Mouse (Mus musculus) MEL (cell line): Measurements from ENCODE around the gene Tra2b. TPM values are rescaled to one million over a fixed set of nuclear protein-coding genes. Genes with fewer than 3 reads are reported as not detected.
A peak's percentile ranks its signal among the peaks of the same experiment; 100 is the strongest.

Experiments used
- DNase-seq: peaks from one replicate; pipeline ENCODE4 v3.0.0; 2011; ENCODE audit warnings: low read depth, low spot score
- H3K27ac ChIP-seq: 2 replicates; pipeline ENCODE4 v1.5.1; 2012; ENCODE audit warnings: low read depth, mild to moderate bottlenecking, control low read depth, low read length, moderate library complexity; ENCODE audit not compliant: control insufficient read depth
- H3K27me3 ChIP-seq, 2 experiments: fragments of 150-350 bp in 1 of 2; sonication (generic) in 1 of 2; 2 replicates each; pipeline ENCODE4 v1.6.1; 2012; ENCODE audit warnings: low read length in 2 of 2, mild to moderate bottlenecking in 2 of 2, improper control_type of control experiment in 1 of 2, moderate library complexity in 1 of 2; ENCODE audit not compliant: insufficient read depth in 2 of 2, control insufficient read depth in 1 of 2
- H3K36me3 ChIP-seq, 2 experiments: 2 replicates each; pipeline ENCODE4 v1.6.1; 2012 to 2014; ENCODE audit warnings: low read length in 2 of 2, improper control_type of control experiment in 1 of 2, inconsistent platforms in 1 of 2, mild to moderate bottlenecking in 1 of 2; ENCODE audit not compliant: insufficient read depth in 2 of 2, control insufficient read depth in 1 of 2
- H3K4me1 ChIP-seq, 2 experiments: fragments of 150-350 bp in 1 of 2; sonication (generic) in 1 of 2; 2 replicates each; pipeline ENCODE4 v1.6.1; 2012; ENCODE audit warnings: low read length in 2 of 2, improper control_type of control experiment in 1 of 2, mild to moderate bottlenecking in 1 of 2; ENCODE audit not compliant: insufficient read depth in 2 of 2, control insufficient read depth in 1 of 2
- H3K4me3 ChIP-seq, 2 experiments: fragments of 150-350 bp in 1 of 2; sonication (generic) in 1 of 2; 2 replicates each; pipeline ENCODE4 v1.5.1; 2012; ENCODE audit warnings: low read depth in 2 of 2, low read length in 2 of 2, mild to moderate bottlenecking in 2 of 2, moderate library complexity in 2 of 2, control low read depth in 1 of 2, improper control_type of control experiment in 1 of 2; ENCODE audit not compliant: control insufficient read depth in 1 of 2, insufficient read depth in 1 of 2
- H3K79me2 ChIP-seq: 2 replicates; pipeline ENCODE4 v1.6.1; 2012; ENCODE audit warnings: mild to moderate bottlenecking, low read length, moderate library complexity; ENCODE audit not compliant: control insufficient read depth, poor library complexity, insufficient read depth
- H3K9ac ChIP-seq: 2 replicates; pipeline ENCODE4 v1.6.1; 2012; ENCODE audit warnings: low read depth, mild to moderate bottlenecking, control low read depth, low read length, moderate library complexity; ENCODE audit not compliant: control insufficient read depth, poor library complexity, severe bottlenecking
- H3K9me3 ChIP-seq: fragments of 150-350 bp; sonication (generic); replicated peaks from 2 replicates; pipeline ENCODE4 v1.6.1; 2012; ENCODE audit warnings: mild to moderate bottlenecking, low read length, improper control_type of control experiment, moderate library complexity; ENCODE audit not compliant: insufficient read depth
- BHLHE40 ChIP-seq: IDR thresholded peaks from 2 replicates; pipeline ENCODE4 v1.6.1; 2012; ENCODE audit warnings: low read depth, mild to moderate bottlenecking, inconsistent platforms, low read length, improper control_type of control experiment, borderline replicate concordance
- CHD1 ChIP-seq: IDR thresholded peaks from 2 replicates; pipeline ENCODE4 v1.6.1; 2012; ENCODE audit warnings: low read depth, mild to moderate bottlenecking, inconsistent platforms, low read length, improper control_type of control experiment
- CHD2 ChIP-seq: IDR thresholded peaks from 2 replicates; pipeline ENCODE4 v1.6.1; 2011; ENCODE audit warnings: low read length, improper control_type of control experiment
- E2F4 ChIP-seq: IDR thresholded peaks from 2 replicates; pipeline ENCODE4 v1.6.1; 2011; ENCODE audit warnings: low read depth, low read length, improper control_type of control experiment, borderline replicate concordance
- ELF1 ChIP-seq: IDR thresholded peaks from 2 replicates; pipeline ENCODE4 v1.6.1; 2014; ENCODE audit warnings: low read depth, mild to moderate bottlenecking, inconsistent platforms, low read length, improper control_type of control experiment, moderate library complexity
- ETS1 ChIP-seq: IDR thresholded peaks from 2 replicates; pipeline ENCODE4 v1.6.1; 2012; ENCODE audit warnings: low read depth, mild to moderate bottlenecking, inconsistent platforms, low read length, improper control_type of control experiment, moderate library complexity
- HCFC1 ChIP-seq: IDR thresholded peaks from 2 replicates; pipeline ENCODE4 v1.6.1; 2012; ENCODE audit warnings: low read depth, mild to moderate bottlenecking, inconsistent platforms, low read length, improper control_type of control experiment, moderate library complexity
- JUND ChIP-seq: IDR thresholded peaks from 2 replicates; pipeline ENCODE4 v1.6.1; 2011; ENCODE audit warnings: low read depth, mild to moderate bottlenecking, improper control_type of control experiment, low read length
- KAT2A ChIP-seq: conservative IDR thresholded peaks from 2 replicates; pipeline ENCODE4 v1.6.1; 2012; ENCODE audit warnings: low read depth, low read length, improper control_type of control experiment, inconsistent platforms
- MAX ChIP-seq: IDR thresholded peaks from 2 replicates; pipeline ENCODE4 v1.6.1; 2011; ENCODE audit warnings: low read length, improper control_type of control experiment
- MAZ ChIP-seq: IDR thresholded peaks from 2 replicates; pipeline ENCODE4 v1.6.1; 2012; ENCODE audit warnings: low read depth, mild to moderate bottlenecking, inconsistent platforms, low read length, improper control_type of control experiment
- MXI1 ChIP-seq: IDR thresholded peaks from 2 replicates; pipeline ENCODE4 v1.6.1; 2011; ENCODE audit warnings: mild to moderate bottlenecking, low read depth, low read length, improper control_type of control experiment
- MYB ChIP-seq: IDR thresholded peaks from 2 replicates; pipeline ENCODE4 v1.6.1; 2011; ENCODE audit warnings: mild to moderate bottlenecking, low read depth, low read length, improper control_type of control experiment
- MYC ChIP-seq: IDR thresholded peaks from 2 replicates; pipeline ENCODE4 v1.6.1; 2011; ENCODE audit warnings: low read depth, mild to moderate bottlenecking, low read length, improper control_type of control experiment, moderate library complexity
- NRF1 ChIP-seq: IDR thresholded peaks from 2 replicates; pipeline ENCODE4 v1.6.1; 2014; ENCODE audit warnings: low read depth, mild to moderate bottlenecking, inconsistent platforms, low read length, improper control_type of control experiment, moderate library complexity; ENCODE audit not compliant: poor library complexity, insufficient read depth, severe bottlenecking
- POLR2A ChIP-seq, 2 experiments: IDR thresholded peaks; 2 replicates each; pipeline ENCODE4 v1.6.1; 2011 to 2012; ENCODE audit warnings: low read length in 2 of 2, mild to moderate bottlenecking in 2 of 2, control low read depth in 1 of 2, improper control_type of control experiment in 1 of 2, low read depth in 1 of 2, moderate library complexity in 1 of 2; ENCODE audit not compliant: control insufficient read depth in 1 of 2, insufficient read depth in 1 of 2, poor library complexity in 1 of 2
- POLR2AphosphoS5 ChIP-seq: IDR thresholded peaks from 2 replicates; pipeline ENCODE4 v1.6.1; 2012; ENCODE audit warnings: low read depth, borderline replicate concordance, mild to moderate bottlenecking, inconsistent platforms, low read length, moderate library complexity, mixed read lengths
- RCOR1 ChIP-seq: IDR thresholded peaks from 2 replicates; pipeline ENCODE4 v1.6.1; 2012; ENCODE audit warnings: low read depth, mild to moderate bottlenecking, inconsistent platforms, low read length, improper control_type of control experiment
- USF2 ChIP-seq, 2 experiments: IDR thresholded peaks; 2 replicates each; pipeline ENCODE4 v1.6.1; 2011 to 2012; ENCODE audit warnings: improper control_type of control experiment in 2 of 2, low read length in 2 of 2, borderline replicate concordance in 1 of 2, inconsistent platforms in 1 of 2, low read depth in 1 of 2, mild to moderate bottlenecking in 1 of 2; ENCODE audit not compliant: insufficient read depth in 1 of 2
- ZC3H11A ChIP-seq: IDR thresholded peaks from 2 replicates; pipeline ENCODE4 v1.6.1; 2012; ENCODE audit warnings: low read depth, mild to moderate bottlenecking, inconsistent platforms, low read length, improper control_type of control experiment
- ZKSCAN1 ChIP-seq: IDR thresholded peaks from 2 replicates; pipeline ENCODE4 v1.6.1; 2012; ENCODE audit warnings: low read depth, mild to moderate bottlenecking, inconsistent platforms, low read length, improper control_type of control experiment, moderate library complexity
- ZMIZ1 ChIP-seq: IDR thresholded peaks from 2 replicates; pipeline ENCODE4 v1.6.1; 2012; ENCODE audit warnings: low read depth, mild to moderate bottlenecking, inconsistent platforms, low read length, improper control_type of control experiment, moderate library complexity
- polyA plus RNA-seq, 2 experiments: library from polyadenylated mRNA; stranded (reverse) in 1 of 2; unstranded in 1 of 2; fragments of >175 nt in 1 of 2; fragments of >200 nt in 1 of 2; gene quantifications; 2 replicates each; pipeline versions ENCODE4 v1.2.1 to v1.2.4; 2012; ENCODE audit warnings: low replicate concordance in 2 of 2, low read depth in 1 of 2; ENCODE audit not compliant: insufficient read length in 2 of 2, insufficient read depth in 1 of 2, missing spikeins in 1 of 2
- total RNA-seq: library from RNA; depleted of rRNA; stranded (reverse); fragments of 300-350 nt; gene quantifications from 2 replicates; pipeline ENCODE4 v1.2.3, GENCODE M21; 2012

Tra2b gene
- total and polyA plus RNA-seq, 3 experiments = 154 to 286 (median 263) TPM

DNA sequence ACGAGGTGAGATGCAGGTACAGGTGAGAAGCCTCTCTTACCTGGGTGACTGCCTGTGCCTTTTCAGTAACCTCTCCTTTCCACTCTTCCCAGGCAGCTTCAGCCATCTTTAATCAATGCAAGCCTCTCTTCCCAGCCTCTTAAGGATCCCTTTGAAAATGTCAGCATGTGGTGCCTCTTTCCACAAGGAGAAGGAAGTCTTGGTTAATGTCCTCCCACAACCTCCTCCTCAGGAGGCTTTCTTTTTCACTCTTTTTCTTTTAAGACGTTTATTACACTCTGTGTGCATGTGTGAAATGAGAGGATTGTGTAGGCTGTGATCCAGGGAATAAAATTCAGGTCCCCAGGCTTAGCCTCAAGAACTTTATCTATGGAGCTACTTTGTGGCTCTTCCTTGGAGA is 9.3 kb upstream of the Tra2b start:
- H3K79me2 ChIP-seq = no peaks in the 10 kb centered on the region
- H3K27ac ChIP-seq = no peak overlapping the region
- H3K4me1 ChIP-seq = no peaks in the 10 kb centered on the region
- TF ChIP-seq ZC3H11A = no peak
- TF ChIP-seq HCFC1 = no peak
- no peak for TF ChIP-seq USF2 (IDR thresholded peaks at IDR 0.05; ENCODE audit: borderline replicate concordance in 1 of 2, insufficient read depth in 1 of 2, low read depth in 1 of 2, low read length in 2 of 2)
- no peak for TF ChIP-seq JUND
- TF ChIP-seq NRF1 = no peak
- no peak for TF ChIP-seq RCOR1
- no peak for TF ChIP-seq ZMIZ1
- TF ChIP-seq MAZ = no peak
- no peak for TF ChIP-seq MYB
- TF ChIP-seq KAT2A = no peak
- TF ChIP-seq MYC = no peak
- no peak for TF ChIP-seq POLR2AphosphoS5
- TF ChIP-seq E2F4 = no peak
- no peak for TF ChIP-seq CHD1
- TF ChIP-seq MXI1 = no peak
- no peak for TF ChIP-seq POLR2A (IDR thresholded peaks at IDR 0.05; ENCODE audit: control insufficient read depth in 1 of 2, insufficient read depth in 1 of 2, low read depth in 1 of 2, low read length in 2 of 2, poor library complexity in 1 of 2)
- TF ChIP-seq BHLHE40 = no peak
- no peak overlapping the region for H3K9ac ChIP-seq
- no peaks in the 10 kb centered on the region for H3K27me3 ChIP-seq
- no peak overlapping the region for H3K4me3 ChIP-seq
- DNase-seq = no peak
- no peaks in the 10 kb centered on the region for H3K9me3 ChIP-seq
- H3K36me3 ChIP-seq = no peaks in the 10 kb centered on the region

DNA sequence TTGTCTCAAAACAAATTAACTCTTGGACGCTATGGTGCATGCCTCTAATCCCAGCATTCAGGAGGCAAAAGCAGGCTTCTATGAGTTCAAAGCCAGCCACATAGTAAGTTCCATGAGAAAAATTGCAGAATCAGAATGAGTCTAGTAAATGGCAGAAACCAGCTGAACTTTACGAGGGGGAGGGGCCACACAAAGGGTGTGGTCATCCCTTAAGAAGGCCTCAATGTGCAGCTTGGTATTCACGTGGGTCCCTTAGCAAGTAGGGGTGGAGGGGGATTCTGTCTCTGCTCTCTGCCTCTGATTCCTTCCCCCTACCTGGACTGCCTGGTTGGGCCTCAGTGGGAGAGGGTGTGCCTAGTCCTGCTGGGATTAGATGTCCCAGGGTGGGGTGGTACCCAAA is 4.7 kb upstream of the Tra2b start:
- H3K27me3 ChIP-seq = no peaks in the 10 kb centered on the region
- TF ChIP-seq ZKSCAN1 (no peak), CHD2 (no peak), NRF1 (no peak), MAX (no peak), ZC3H11A (no peak), ETS1 (no peak), MYC (no peak), POLR2AphosphoS5 (no peak), MXI1 (no peak), ZMIZ1 (no peak), KAT2A (no peak), ELF1 (no peak), MAZ (no peak), CHD1 (no peak)
- TF ChIP-seq, all 39 proteins: peak for 0
- peaks cover 0 to 2% of the 10 kb centered on the region in 2 experiments; a peak in 1 of 4 replicates for H3K36me3 ChIP-seq
- H3K79me2 ChIP-seq = peaks cover 5% of the 10 kb centered on the region
- no peaks in the 10 kb centered on the region for H3K4me1 ChIP-seq
- DNase-seq = peak; percentile 31
- H3K27ac ChIP-seq = no peak overlapping the region
- H3K9me3 ChIP-seq = no peaks in the 10 kb centered on the region
- H3K9ac ChIP-seq = no peak overlapping the region
- H3K4me3 ChIP-seq = no peak overlapping the region
